Mouse (Mus musculus) ES-E14 (cell line): ENCODE results near the gene Ihh.

Experiments used
- CHD2 ChIP-seq: IDR thresholded peaks from 2 replicates; pipeline ENCODE4 v1.6.1; 2014; ENCODE audit warnings: mild to moderate bottlenecking, low read depth, low read length, inconsistent platforms
- ZNF384 ChIP-seq: IDR thresholded peaks from 2 replicates; pipeline ENCODE4 v1.6.1; 2012; ENCODE audit warnings: low read depth, low read length, inconsistent platforms

GRCm38 (mm10) chr1:74927621-74928296 lies 23.7 kb downstream of the Ihh start:
- TF ChIP-seq CHD2 (no peak), ZNF384 (no peak)
